Mouse (Mus musculus) megakaryocyte progenitor cell, adult 5-6 weeks (primary cell): ENCODE measurements at regions not wholly inside any gene's neighbourhood (a gene's known extent, or its start where the extent isn't known, plus 50 kb on each side); places are given as distances from the start of the nearest gene placed in this dataset.

Experiments used
- ATAC-seq: replicated peaks from 2 replicates; pipeline ENCODE4 v1.8.0; 2016; ENCODE audit warnings: mild to moderate bottlenecking, moderate TSS enrichment, inconsistent platforms; ENCODE audit not compliant: poor library complexity

- ATAC-seq: no peak
Observed at GRCm38 (mm10) chr1:6928658-6929057, 2121.0 kb downstream of the Gm37988 start.

DNA sequence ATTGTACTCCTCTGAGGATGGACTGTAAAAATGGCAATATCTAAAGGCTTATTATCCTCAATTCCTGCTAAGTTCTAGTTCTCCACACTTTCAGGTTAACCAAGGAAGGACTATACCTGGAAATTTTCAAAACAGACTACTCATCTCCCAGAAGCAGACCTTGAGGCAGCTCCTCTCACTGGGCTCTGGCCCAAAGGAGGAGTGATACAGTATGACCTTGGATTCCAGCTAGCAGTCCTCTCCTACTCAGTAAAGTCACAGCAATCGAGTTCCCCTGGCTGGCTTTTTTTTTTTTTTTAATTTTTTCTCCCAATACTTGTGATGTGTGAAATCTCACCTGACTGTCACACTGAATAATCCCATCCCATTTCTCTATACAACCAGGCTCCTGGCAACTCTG lies 2124.2 kb downstream of the Gm37988 start:
- ATAC-seq: no peak

GRCm38 (mm10) chr1:6969838-6970237 lies 2162.1 kb downstream of the Gm37988 start:
- ATAC-seq: peak; percentile 79

- no peak for ATAC-seq
Observed at GRCm38 (mm10) chr1:6973749-6974327, 2166.1 kb downstream of the Gm37988 start.

DNA sequence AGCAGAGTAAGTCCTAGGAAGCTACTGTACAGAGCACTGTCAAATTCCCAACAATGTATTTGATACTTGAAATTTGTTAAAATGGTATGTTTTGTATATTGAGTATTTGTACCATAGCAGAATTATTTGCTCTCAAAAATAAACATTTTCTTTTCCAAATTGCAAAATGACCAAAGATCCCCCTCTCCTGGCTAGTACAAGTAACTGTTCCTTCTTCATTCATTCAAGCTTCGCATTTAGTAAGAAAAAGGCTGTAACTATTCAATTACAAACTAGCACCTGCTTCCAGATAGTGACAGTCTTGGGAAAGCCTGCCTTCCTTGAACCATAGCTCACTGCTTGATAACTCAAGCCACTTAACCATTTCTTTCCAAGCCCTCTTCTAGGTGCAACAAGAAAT lies 2171.9 kb downstream of the Gm37988 start:
- no peak for ATAC-seq

GRCm38 (mm10) chr1:6984226-6984625 lies 2176.5 kb downstream of the Gm37988 start:
- ATAC-seq: no peak

DNA sequence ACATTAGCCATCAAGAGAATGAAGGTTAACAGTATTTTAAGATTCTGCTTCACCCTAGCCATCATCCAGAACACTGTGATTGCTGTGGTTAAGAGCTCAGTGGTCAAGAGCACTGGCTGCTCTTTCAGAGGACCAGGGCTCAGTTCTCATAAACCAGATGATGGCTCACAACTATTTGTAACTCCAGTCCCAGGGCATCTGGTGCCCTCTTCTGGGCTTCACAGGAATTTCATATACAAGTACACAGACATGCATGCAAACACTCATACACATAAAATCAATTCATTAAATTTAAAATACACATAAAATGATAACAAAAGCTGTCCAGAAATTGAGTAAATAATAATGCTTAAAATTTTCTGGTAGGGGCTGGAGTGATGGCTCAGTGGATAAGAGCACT lies 2189.9 kb downstream of the Gm37988 start:
- 0 out of 2 replicates have a peak, but pooled peaks have one; percentile 39 for ATAC-seq

DNA sequence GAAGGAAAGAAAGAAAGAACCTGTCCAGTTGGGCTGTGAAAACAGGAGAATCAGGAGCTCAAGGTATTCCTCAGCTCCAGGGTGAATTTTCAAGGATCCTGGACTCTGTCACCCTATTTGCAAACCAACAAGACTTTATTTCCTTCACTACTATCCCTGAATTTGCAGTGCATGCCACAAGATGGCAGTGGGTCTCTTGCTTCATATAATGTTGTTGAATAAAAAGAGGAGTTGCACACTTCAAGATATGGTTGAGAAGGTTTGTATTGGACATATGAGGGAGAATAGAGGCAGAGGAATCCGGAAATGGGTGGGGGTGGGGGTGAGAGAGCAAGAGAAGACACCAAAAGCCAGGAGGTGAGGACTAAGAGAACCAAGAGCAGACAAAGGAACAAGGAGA lies 2202.5 kb downstream of the Gm37988 start:
- no peak for ATAC-seq
